Mouse (Mus musculus) lung, postnatal 14 days (tissue): ENCODE results near the gene Gm17660.

ENCODE experiments used
- DNase-seq: peaks from one replicate; pipeline ENCODE4 v3.0.0; 2021

Gm17660 gene

DNA sequence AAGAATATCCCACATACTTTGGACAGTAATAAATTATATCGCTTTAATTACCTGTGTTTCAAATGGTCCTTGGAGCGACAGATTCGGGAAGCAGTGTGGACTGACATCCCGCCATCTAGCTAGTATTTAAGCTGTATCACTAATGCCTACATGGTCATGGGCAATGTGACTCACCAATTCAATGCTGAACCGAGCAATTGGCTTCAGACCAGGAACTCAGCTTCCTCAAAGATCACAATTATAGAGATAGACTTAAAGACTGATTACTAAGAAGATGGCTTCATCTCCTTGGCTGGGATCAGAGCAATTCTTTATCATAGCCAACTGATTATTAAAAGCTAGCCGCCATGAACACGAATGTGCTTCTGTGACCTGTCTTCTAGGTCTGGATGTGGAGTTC, at the start of gene Gm17660:
TSS of gene Gm17660 (minus strand) at position 101 of the 400 bp plus-strand sequence.
- no peak for DNase-seq

DNA sequence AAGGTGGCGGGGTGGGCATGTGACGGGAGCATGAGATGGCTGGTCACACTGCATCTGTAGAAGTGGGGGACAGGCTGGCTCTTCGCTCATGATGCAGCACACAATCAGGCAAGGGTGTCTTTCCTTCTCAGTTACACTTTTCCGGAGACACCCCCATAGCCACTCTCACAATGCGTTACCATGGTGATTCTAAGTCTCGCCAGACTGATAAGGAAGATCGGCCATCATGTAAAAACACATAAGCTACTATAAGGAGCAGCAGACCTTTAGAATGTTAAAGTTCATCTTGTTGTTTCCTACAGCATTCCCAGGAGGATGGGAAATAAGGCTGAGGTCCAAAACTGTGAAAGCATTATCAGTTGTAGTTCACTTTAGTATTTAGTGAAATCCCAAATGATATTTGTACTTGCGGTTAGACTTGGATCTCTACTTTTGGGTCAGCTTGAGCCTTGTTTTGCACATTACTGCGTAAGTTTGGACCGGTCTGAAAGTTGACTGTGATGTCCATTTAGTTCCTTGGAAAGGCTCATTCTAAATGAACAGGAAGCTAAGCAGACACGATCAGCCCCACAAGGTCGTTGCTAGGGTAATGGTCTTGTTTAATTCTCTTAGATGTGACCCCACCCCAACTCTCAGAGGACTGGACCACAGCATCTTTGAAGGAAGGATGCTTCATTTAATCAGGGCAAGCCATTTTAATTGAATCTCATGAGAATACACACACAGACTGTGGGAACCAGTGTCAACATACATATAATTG, 49.3 kb upstream of the Gm17660 start:
- no peak for DNase-seq

DNA sequence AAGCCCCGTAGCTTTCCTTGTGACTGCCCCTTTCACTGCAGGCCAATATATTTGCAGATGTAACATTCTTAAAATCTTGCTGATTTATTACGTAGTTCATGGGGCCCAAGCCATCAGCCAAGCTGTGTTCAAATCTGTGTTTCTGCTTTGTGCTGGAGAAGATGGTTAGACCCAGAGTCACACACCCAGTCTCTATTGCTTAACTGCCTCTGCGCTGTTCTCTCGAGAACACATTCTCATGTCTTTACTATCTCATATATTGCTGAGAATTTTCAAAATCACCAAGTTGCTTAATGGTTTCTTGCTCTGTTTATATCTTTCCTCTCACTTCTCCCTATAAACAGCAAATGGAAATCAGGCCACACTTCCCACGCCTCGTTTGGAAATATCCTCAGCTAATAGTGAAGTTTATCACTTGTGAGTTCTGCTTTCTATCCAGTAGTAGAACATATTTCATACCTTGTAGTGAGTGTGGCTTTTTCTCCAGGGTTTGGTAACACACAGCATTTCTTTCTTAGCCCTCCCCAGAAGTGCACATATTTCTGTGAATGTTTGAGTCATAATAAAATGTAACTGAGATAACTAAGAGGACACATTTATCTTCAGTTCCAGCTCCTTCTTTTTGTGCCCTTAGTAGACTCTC, 46.7 kb upstream of the Gm17660 start:
- no peak for DNase-seq

DNA sequence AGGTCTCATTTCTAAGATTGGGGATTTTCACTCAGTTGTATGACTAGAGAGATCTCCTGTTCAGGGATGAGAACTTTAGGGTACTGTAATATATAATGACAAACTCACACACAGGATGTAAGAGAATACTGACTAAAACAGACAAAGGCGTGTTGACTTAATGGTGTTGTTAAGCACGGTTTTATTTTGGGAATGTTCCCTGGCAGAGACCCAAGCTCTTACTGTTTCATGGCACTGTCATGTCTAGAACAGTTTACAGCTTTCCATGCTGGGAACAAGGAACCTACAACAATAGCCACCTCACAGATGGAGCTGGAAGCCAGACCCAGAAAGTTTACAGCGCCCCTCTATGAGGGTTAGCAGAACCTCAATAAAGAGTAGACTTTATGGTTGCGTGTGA, 38.5 kb upstream of the Gm17660 start:
- DNase-seq = peak; percentile 75

DNA sequence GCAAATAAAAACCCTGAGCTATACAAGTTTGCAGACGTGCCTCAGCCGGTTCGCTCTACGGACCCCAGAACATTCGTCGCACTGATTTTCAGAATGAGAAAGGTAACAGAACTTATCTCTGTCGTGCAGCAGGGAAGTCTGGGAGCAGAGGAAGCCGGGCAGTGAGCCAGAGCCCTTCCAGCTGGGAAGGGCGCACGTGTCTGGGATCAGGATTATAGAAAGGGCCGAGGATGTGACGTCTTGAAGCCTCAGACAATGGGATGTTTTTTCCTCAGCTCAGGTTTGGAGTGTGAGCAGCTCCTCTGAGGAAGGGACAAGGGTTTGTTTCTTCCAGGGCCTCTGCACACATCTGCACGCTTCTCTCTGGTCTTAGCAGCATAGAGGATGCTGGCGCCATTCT, 37.7 kb upstream of the Gm17660 start:
- DNase-seq = peak; percentile 87

DNA sequence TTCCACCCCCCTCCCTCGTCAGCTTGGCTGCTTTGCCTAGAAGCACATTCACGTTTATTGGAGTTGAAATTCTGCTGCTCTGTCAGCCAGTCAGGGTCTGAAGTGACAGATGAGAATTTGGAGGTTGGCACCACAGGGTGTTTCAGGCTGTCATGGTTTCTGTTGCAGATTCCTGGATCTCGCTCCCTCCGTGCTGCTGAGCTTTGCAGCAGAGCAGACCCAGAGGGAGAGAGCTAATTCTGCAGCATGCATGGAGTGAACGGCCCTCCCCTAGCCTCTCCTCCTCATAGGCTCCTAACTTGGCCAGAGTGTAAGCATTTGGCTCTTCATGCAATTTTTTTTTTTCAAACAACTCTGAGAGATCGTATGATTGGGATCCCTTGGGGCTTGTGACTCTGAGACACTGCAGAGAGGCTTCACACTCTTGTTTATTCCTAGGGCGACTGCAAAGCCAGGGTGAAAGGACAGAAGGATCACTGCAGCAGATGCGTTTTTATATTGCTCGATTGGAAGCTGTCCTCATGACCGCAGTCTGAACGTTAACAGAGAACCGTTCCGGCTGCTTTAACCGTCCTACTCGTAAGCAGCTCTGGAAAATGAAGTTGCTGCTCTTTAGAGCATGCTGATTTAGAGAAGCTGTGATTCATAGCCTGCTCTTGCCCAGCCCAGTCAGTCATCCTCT, 36.2 kb upstream of the Gm17660 start, which contains the start of gene Sparcl1:
TSS of gene Sparcl1 (minus strand) at position 243 of the 682 bp plus-strand sequence.
- peak; percentile 39 for DNase-seq

DNA sequence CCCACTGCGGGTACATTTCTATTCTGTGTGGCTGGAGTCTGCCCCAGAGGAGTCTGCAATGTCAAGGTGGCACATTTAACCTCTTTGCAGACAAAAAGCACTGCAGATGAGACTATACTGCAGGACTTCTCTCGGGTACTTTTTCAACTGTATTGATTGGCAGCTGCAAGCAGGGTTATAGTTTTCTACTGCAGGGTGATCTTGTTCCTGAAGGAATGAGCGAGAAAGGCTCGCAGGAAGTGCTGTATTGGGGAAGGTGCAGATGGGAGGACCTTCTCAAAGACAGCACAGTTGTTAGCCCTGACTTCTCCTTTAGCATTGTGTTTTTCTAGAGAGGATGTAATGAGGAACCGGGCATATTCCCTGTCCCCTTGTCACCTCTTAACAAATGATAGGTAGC, 35.1 kb upstream of the Gm17660 start:
- DNase-seq = no peak

DNA sequence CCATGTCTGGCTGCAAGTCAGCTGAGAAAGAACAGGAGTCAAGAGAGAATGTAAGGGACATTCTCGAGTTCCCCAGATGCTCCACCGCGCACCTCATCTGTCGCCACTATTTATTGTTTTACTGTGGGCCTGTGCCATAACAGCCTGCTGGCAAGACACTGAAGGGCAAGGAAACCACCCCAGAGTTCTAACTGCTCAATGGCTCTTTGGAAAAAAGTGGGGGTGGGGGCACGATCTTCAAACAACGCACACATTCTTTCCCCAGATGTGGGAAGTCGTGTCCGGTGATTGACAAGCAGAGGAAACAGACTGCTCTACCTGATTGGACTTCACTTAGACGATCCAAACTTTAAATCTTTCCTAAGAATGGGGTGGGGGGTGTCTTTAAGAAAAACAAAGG, 34.6 kb upstream of the Gm17660 start:
- DNase-seq = peak; percentile 25

DNA sequence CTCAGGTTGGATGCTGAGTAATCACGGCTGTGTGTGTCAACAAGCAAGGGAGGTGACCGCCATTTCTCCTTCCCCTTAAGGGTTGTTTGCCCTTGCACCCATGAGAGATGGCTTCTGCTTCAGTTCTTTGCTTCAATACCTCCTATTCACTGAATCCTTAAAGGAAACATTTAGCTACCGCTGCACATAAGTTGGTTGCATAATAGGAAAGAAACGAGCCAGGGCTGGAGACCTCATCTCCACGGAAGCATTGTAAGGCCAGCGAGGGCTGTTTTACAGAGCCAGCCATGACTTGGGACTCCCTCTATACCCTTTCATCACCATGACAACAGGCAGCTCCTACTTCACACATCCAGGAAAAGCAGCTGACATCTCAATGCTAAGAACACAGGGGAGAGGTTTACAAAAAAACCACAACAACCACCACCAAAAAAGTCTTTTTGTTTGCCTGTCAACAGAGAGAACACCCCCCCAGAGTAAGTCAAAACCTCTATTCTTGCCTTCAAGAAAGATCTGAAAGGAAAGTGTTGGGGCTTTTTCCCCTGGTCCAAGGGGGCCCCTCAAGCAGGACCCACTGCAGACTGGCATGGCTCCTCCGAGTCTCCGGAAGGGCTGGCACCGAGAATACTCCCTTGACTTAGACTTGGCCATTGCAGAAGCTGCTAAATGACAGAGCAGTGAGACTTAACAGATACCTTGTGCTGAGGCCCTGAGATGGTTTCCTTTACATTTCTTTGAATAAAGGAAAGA, 32.9 kb upstream of the Gm17660 start:
- no peak for DNase-seq

DNA sequence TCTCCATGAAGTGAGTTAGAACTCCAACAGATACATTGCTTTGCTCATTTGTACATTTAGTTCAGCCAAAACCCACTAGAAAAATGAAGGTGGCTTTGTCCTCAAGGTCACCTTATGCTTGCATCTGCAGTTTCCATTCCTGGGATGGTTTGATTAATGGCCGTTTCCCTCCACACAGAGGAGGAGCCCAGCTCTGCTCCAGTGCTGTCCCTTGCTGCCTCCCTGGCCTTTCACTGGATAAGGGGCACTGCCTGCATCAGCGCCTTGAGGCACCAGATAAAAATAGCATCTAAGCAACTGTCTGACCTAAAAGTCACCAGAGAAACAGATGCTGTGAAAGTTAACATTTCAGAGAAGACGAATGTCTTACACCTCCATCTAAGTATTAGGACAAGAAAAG, 32.1 kb upstream of the Gm17660 start:
- DNase-seq = peak; percentile 33

DNA sequence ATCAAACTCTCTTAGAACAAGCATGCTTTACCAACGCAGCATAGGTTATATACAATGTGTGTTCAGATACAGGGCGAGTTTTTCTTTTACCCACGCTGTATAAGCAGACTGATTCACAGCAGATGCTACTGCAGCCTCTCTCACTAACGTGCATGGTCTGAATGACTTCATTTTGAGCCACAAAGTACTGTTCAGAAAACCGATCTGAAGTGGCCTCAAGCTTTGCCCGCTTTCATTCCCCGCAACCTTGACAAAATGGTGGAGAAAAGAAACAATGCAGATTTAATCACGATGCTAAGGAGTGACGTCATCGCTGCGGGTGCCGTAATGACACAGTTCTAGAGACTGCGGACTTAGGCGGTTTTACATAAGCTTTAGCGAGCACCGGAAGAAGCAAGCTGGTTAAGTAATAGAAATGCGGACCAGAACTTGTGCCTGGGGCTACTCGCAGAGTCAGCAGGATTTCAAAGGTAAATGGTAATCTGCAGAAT, 31.5 kb upstream of the Gm17660 start:
- DNase-seq = no peak

DNA sequence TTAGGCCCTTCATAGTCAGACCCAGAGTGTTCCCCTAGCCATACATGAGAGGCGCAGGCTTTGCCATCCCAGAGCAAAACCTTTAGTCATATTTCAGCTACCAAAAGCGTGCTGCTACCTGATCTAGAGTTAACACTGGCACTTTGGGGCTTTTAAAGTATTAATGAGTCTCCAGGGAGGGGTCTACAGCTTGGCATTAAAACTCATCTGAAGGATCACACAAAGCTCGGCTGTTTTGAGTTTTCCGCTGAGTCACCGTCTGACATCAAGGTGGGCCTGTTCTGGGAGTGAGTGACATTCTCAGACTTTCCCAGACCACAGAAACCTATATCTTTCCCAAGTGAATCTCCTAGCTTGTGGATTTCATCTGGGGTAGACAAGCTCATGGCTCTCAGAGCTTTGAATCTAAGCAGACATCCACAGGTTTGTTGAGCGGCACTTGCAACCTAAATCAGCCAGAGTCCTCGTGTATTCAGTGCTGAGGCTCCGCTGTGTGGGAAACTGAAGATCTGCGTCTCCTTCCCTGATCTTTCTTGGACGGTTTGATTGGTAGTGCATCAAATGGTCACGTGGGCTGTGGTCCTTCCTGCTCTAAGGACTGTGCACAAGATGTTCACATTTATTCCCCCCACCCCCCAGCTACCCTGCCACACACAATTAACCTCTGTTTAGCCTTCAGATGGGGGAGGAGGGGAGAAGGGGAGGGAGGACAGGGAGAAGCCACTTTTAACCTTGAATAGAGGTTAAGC, 30.9 kb upstream of the Gm17660 start:
- no peak for DNase-seq

DNA sequence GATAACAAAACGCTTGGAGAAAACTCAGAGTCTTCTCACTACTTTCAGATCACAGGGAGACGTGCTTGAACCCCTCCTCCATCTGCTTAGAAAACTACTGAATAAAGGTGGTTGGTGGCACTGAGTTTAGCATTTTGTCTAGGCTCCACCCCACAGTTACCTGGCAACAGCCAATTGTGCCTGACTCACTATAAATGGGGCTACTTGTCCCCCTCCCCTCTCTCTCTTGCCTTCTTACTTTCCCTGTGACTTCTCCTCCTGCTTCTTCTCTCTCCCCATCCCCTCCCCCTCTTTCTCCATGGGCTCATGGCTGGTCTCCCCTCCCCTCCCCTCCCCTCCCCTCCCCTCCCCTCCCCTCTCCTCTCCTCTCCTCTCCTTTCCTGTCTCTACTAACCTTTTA, 26.7 kb upstream of the Gm17660 start:
- DNase-seq = no peak

DNA sequence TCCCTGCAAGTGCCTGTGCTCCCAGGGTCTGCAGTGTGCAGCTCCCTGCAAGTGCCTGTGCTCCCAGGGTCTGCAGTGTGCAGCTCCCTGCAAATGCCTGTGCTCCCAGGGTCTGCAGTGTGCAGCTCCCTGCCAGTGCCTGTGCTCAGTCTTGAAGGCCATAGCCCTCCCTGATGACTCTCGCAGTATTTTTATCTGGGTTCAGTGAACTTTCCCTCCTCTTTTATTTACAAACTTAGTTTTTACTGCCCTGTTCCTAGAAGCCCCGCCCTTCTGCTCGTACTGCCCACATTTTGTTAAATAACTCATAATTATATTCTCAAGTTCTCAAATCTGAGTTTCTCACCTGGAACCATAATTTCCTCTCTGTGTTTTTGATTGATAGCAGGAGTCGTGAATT, 25.8 kb upstream of the Gm17660 start:
- DNase-seq = no peak

DNA sequence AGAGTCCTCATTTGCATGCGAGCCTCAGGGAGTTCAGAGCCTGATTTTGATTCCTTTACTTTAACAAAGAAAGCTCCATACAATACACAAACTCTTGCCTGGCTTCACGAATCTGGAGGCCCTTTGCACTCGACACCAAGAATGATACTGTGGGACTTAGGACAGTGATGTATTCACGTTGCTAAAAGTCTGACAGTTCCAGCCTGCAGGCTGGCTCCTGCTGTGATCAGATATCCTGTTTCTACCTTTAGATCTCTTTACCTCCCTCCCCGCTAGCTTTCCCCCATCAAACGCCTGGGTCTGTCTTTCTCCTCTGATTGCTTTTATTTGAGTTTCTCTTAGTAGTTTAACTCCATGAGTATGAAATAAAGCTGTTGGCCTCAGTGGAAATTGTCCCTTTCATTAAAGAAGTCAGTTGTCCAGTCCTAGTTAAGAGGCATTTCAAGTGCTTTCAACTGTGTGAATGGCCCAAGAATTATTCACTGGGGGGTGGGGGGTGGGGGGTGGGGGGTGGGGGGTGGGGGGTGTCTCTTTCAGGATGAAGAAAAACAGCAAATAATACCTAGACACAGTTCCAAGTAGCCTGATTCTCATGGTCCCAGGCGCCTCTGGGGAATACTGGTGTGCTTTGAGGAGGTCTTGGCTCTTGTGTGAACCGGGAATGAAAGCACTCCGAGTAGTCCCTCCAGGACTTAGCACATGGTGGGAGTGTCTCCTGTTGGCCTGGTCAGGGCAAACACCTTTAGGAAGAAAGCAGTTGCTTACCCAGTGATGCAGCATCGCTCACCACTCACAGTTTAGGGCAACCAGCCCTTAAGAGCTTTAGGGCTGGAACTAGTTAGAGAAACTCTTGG, 24.5 kb upstream of the Gm17660 start:
- DNase-seq = no peak

DNA sequence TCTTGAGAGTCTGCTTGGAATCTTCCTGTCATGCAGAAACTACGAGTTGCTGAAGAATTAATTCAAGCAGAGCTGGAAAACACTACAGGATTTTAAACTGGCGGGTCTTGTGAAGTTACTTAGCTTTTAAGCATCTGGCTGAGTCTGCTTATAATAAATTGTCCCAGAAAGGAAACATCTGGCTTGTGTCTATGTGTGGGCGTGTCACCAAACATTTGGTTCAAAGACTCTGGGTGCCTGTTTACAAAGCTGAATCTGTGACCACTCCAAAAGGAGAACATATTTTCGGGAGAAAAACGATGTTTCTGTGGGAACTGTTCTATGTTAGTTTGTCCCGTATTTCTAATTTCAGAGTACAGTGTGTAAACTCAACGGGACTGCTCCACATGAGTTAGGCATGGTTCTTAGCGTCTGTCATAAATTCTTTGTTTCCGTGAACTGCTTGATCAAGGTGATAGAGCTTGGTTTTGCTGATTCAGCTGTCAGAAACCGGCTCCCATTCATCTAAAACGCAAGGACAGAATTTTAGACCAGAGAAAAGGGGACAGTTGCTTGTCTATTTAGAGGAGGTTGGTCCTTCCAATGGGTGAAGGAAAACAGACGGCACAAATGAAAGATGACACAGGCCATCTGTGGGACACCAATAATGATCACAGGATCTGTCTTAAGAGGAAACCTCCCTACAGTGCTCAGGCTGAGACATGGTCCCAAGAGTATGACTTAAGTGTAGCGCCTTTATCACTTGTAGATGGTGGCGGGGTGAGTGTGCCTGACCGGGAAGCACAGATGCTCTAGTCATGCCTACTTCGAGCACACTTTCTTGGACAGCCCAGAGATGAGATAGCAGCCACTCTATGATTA, 18.9 kb upstream of the Gm17660 start:
- peak; percentile 54 for DNase-seq

DNA sequence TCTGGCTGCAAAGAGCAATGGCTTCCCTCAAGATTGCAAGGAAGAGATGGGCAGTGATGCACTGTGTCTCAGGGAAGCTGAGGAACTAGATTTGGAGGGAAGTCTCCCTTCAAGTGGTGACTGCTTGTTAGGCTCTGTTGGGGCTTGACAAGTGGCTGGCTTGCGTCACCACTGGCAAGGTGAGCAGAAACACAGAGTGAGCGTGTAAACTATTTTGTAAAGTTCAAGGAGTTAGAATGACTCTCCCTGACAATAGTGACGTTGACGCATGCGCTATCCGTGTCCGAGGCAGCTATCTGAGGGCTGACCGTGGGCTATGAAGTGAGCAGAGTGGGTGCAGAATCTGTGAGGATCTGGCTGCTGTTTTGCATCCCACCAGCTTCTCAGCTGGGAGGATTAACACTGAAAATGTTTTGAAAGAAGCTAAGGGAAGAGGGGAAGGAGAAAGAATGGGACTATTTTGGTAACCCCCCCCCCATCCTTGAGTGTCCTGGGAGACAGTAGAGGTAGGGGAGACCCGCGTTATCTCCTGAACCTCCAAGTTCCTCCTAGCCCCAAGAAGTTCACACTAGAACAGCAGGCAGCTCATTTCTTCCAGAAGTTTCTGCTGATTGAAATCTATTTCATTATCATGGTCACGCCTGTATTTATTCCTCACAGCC, 18.1 kb upstream of the Gm17660 start:
- peak; percentile 45 for DNase-seq

DNA sequence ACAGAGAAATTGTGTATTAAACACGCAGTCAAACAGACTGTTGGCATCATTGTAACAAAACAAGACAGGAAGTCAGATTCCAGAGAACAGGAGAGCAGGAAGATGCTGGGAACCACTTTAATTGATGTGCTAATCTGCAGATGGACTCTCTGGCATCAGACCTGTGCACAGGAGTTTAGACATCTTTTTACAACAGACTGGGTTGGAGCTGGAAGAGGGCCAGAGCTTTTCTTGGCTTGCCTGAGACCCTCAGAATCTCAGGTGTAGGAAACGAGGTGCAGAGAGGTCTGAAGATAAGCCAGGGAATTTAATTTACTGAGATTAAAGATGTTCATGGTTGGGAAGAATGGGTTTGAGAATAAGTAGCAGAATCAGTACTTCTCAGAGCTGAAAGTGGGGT, 12.3 kb upstream of the Gm17660 start:
- DNase-seq = no peak

DNA sequence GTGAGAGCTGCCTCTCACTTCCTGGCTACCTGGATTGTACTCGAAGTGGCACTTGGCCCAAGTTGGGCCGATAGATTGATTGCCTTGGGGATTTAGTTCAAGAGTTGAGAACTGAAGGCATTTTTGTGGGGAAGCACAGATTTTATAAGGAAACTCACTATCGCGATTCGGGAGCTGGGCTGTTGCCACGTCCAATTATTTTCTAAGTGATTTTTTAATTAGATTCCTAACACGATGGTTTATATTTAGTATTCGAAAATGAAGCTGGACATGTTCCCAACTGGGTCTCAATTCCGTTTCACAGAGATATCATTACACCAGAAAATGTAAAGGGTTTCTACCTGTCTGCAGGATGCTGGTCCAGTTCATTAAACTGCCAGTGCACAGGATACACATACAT, 8.0 kb upstream of the Gm17660 start:
- DNase-seq = no peak

DNA sequence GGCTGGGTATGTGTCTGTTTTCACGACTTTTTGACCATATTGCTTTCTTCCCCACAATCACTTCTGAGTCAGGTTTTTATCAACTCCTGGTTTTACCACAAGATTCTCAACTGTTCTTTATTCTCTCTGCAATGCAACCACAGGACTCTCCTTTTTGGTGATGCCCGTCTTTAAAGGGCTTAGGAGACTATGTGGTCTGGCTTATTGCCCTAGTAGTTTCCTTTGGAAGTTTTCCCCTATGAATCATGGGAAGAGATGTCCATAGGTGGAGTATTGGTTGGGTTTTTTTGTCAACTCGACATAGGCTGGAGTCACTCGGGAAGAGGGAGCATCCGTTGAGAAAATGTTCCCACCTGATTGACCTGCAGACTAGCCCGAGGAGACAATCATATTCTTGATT, 3.3 kb upstream of the Gm17660 start:
- no peak for DNase-seq
